Mouse (Mus musculus) left cerebral cortex, postnatal 10 days (tissue): ENCODE measurements around the gene Wdr81. TPM values are rescaled to one million over a fixed set of nuclear protein-coding genes. Genes with fewer than 3 reads are reported as not detected.

Experiments
- DNase-seq, 2 experiments: peaks; one replicate each; pipeline ENCODE4 v3.0.0; 2021 to 2022; ENCODE audit warnings: low spot score in 2 of 2, mixed read lengths in 1 of 2; ENCODE audit errors: extremely low spot score in 1 of 2
- intact Hi-C: fragments of 180-260 bp; cut with DNase I; formaldehyde crosslinking; loops from one replicate; pipeline ENCODE4 v1.15.1; 2025
- microRNA-seq: library from miRNA; unstranded; fragments of <30 nt; microRNA quantifications from one replicate; pipeline ENCODE4 v1.2.0, GENCODE M21; 2022
- total RNA-seq, 2 experiments: library from RNA; stranded (reverse); gene quantifications; 2 replicates each; pipeline ENCODE4 v1.2.3; 2021

Gene Wdr81
- total RNA-seq, 2 experiments from 2014 or later, result 17.3 to 18.1 TPM

GRCm38 (mm10) chr11:75410591-75410990 lies 43.9 kb downstream of the Wdr81 start:
- intact Hi-C loops, result no loop called here
- DNase-seq, result no peak

- intact Hi-C loops, result loop anchor here (10.0 kb wide), 1 partner anchor 95 kb away; no protein-coding TSS in a partner anchor
- DNase-seq, result no peak
Measured at GRCm38 (mm10) chr11:75409679-75410575, 44.6 kb downstream of the Wdr81 start.

- intact Hi-C loops, result loop anchor here (10.0 kb wide), 1 partner anchor 98 kb away; no protein-coding TSS in a partner anchor
Measured at GRCm38 (mm10) chr11:75406865-75407264, 47.7 kb downstream of the Wdr81 start.

GRCm38 (mm10) chr11:75406104-75406503 lies 48.4 kb downstream of the Wdr81 start:
- intact Hi-C loops, result loop anchor here (10.0 kb wide), 1 partner anchor 99 kb away; no protein-coding TSS in a partner anchor

More at GRCm38 (mm10) chr11:75406865-75407264, 47.7 kb downstream of the Wdr81 start:
- no peak for DNase-seq

GRCm38 (mm10) chr11:75404801-75405200 lies 49.7 kb downstream of the Wdr81 start:
- DNase-seq, result no peak

More at GRCm38 (mm10) chr11:75406104-75406503, 48.4 kb downstream of the Wdr81 start:
- DNase-seq, result no peak

GRCm38 (mm10) chr11:75403301-75404052 lies 51.0 kb downstream of the Wdr81 start:
- no peak for DNase-seq
- intact Hi-C loops, result loop anchor here (5.0 to 10.0 kb wide), 2 partner anchors 49 to 101 kb away; partner anchors contain the start of gene Wdr81

More at GRCm38 (mm10) chr11:75404801-75405200, 49.7 kb downstream of the Wdr81 start:
- intact Hi-C loops, result loop anchor here (5.0 to 10.0 kb wide), 2 partner anchors 48 to 100 kb away; partner anchors contain the start of gene Wdr81

GRCm38 (mm10) chr11:75402271-75402690 lies 52.2 kb downstream of the Wdr81 start:
- intact Hi-C loops, result loop anchor here (5.0 to 10.0 kb wide), 2 partner anchors 50 to 103 kb away; partner anchors contain the start of gene Wdr81
- DNase-seq, result peak; percentile 41 to 59

- intact Hi-C loops, result loop anchor here (5.0 to 10.0 kb wide), 2 partner anchors 52 to 105 kb away; partner anchors contain the start of gene Wdr81
- DNase-seq, result no peak
Measured at GRCm38 (mm10) chr11:75400099-75400498, 54.4 kb downstream of the Wdr81 start.

- peak in 1 of 2 experiments; percentile 19 for DNase-seq
- intact Hi-C loops, result no loop called here
Measured at GRCm38 (mm10) chr11:75399411-75399841, 55.1 kb downstream of the Wdr81 start.

GRCm38 (mm10) chr11:75397452-75397851 lies 57.1 kb downstream of the Wdr81 start:
- DNase-seq, result no peak
- intact Hi-C loops, result no loop called here

- no peak for DNase-seq
- intact Hi-C loops, result no loop called here
Measured at GRCm38 (mm10) chr11:75395611-75396010, 58.9 kb downstream of the Wdr81 start.

Small RNA genes lying within 50 kb of the gene (microRNA-seq; reads per million reads assigned to microRNA genes)
- gene Mir22, result 15,987 reads per million, percentile 96 among the genes with 10 or more reads in this experiment

Other genes starting within 250 kb of the Wdr81 start
- gene Rpa1, start 106.4 kb downstream of the Wdr81 start, total RNA-seq, result 10 to 100 TPM; 42.4 TPM
- 10 to 100 TPM; 11.6 to 13.7 TPM for gene Smyd4, start 106.3 kb downstream of the Wdr81 start, total RNA-seq
- gene Serpinf1, start 32.0 kb downstream of the Wdr81 start, total RNA-seq, result 10 to 100 TPM; 14.7 to 18.2 TPM
- gene Serpinf2, start 15.1 kb downstream of the Wdr81 start, total RNA-seq, result not detected
- 1 to 10 TPM in 1 of 2 experiments, under 1 TPM in 1; 0.67 to 1.1 TPM for gene Tlcd2, start 7.0 kb upstream of the Wdr81 start, total RNA-seq
- gene Prpf8, start 32.1 kb upstream of the Wdr81 start, total RNA-seq, result 100 to 1,000 TPM; 117 to 121 TPM
- gene Rilp, start 55.4 kb upstream of the Wdr81 start, total RNA-seq, result 1 to 10 TPM; 3.1 to 3.3 TPM
- 1 to 10 TPM; 2.9 to 4.0 TPM for gene Scarf1, start 58.8 kb upstream of the Wdr81 start, total RNA-seq
- 10 to 100 TPM; 48.4 to 51.2 TPM for gene Slc43a2, start 77.0 kb upstream of the Wdr81 start, total RNA-seq
- 100 to 1,000 TPM; 312 to 326 TPM for gene Pitpna, start 133.4 kb upstream of the Wdr81 start, total RNA-seq
- 10 to 100 TPM; 44.2 to 50.3 TPM for gene Inpp5k, start 176.3 kb upstream of the Wdr81 start, total RNA-seq
- gene Myo1c, start 195.8 kb upstream of the Wdr81 start, total RNA-seq, result 10 to 100 TPM; 27.3 to 30.8 TPM
- gene Crk, start 224.5 kb upstream of the Wdr81 start, total RNA-seq, result 100 to 1,000 TPM; 123 to 129 TPM